Mouse (Mus musculus): Measurements from ENCODE around the gene Atf4. TPM values are rescaled to one million over a fixed set of nuclear protein-coding genes. Genes with fewer than 3 reads are reported as not detected.

The Atf4 gene
- total RNA-seq, 1 experiment: 250 TPM

- in situ Hi-C loops (cut with MboI; ENCODE audit: low sequenced_read_pairs in 2 of 2, unreplicated experiment in 2 of 2): no loop called here
- H3K27ac ChIP-seq (ENCODE audit: insufficient read depth, low read depth, low read length, poor library complexity, severe bottlenecking): no peak overlapping the region
- no peak overlapping the region for H3K9ac ChIP-seq (ENCODE audit: insufficient read depth, low read depth, low read length, poor library complexity, severe bottlenecking)
- TF ChIP-seq ZC3H11A (IDR thresholded peaks at IDR 0.05; ENCODE audit: borderline replicate concordance, low read depth, low read length) (no peak), CHD2 (IDR thresholded peaks at IDR 0.05; ENCODE audit: low read depth, low read length) (no peak), ZNF384 (IDR thresholded peaks at IDR 0.05; ENCODE audit: low read depth, low read length) (no peak), MAFK (IDR thresholded peaks at IDR 0.05; ENCODE audit: insufficient read depth, low read depth, low read length) (no peak), HCFC1 (IDR thresholded peaks at IDR 0.05; ENCODE audit: borderline replicate concordance, insufficient read depth, low read length) (no peak)
- peaks cover 0 to 5% of the 10 kb centered on the region in 2 experiments; a peak in 2 of 4 replicates for H3K4me1 ChIP-seq (ENCODE audit: control insufficient read depth in 2 of 2, insufficient read depth in 2 of 2, low read length in 2 of 2, poor library complexity in 1 of 2)
- H3K9me3 ChIP-seq (ENCODE audit: control insufficient read depth, insufficient read depth, low read depth, low read length): no peaks in the 10 kb centered on the region
- DNase-seq (ENCODE audit: low read depth, low spot score): no peak
- H3K36me3 ChIP-seq (ENCODE audit: control insufficient read depth, insufficient read depth, low read length, poor library complexity, severe bottlenecking): no peaks in the 10 kb centered on the region
- H3K4me3 ChIP-seq (ENCODE audit: insufficient read depth in 1 of 2, low read depth in 1 of 2, low read length in 2 of 2, poor library complexity in 1 of 2, severe bottlenecking in 1 of 2): peak overlapping the region; percentile 60 to 62; a peak in 2 of 4 replicates
Measured at GRCm38 (mm10) chr15:80288036-80288435, 33.1 kb downstream of the Atf4 start.

GRCm38 (mm10) chr15:80289436-80289835 is 34.5 kb downstream of the Atf4 start:
- H3K9ac ChIP-seq (ENCODE audit: insufficient read depth, low read depth, low read length, poor library complexity, severe bottlenecking): no peak overlapping the region; the same call in 1 of the 2 replicates
- peaks cover 0 to 5% of the 10 kb centered on the region in 2 experiments; a peak in 2 of 4 replicates for H3K4me1 ChIP-seq (ENCODE audit: control insufficient read depth in 2 of 2, insufficient read depth in 2 of 2, low read length in 2 of 2, poor library complexity in 1 of 2)
- no peaks in the 10 kb centered on the region for H3K36me3 ChIP-seq (ENCODE audit: control insufficient read depth, insufficient read depth, low read length, poor library complexity, severe bottlenecking)
- peak overlapping the region in 1 of 2 experiments; percentile 41; a peak in 1 of 4 replicates for H3K4me3 ChIP-seq (ENCODE audit: insufficient read depth in 1 of 2, low read depth in 1 of 2, low read length in 2 of 2, poor library complexity in 1 of 2, severe bottlenecking in 1 of 2)
- DNase-seq (ENCODE audit: low read depth, low spot score): peak; percentile 97
- TF ChIP-seq CHD2 (IDR thresholded peaks at IDR 0.05; ENCODE audit: low read depth, low read length): no peak
- TF ChIP-seq ZNF384 (IDR thresholded peaks at IDR 0.05; ENCODE audit: low read depth, low read length): no peak
- TF ChIP-seq ZC3H11A (IDR thresholded peaks at IDR 0.05; ENCODE audit: borderline replicate concordance, low read depth, low read length): peak; percentile 30; the same call in 1 of the 2 replicates
- TF ChIP-seq HCFC1 (IDR thresholded peaks at IDR 0.05; ENCODE audit: borderline replicate concordance, insufficient read depth, low read length): no peak
- no peaks in the 10 kb centered on the region for H3K9me3 ChIP-seq (ENCODE audit: control insufficient read depth, insufficient read depth, low read depth, low read length)
- in situ Hi-C loops (cut with MboI; ENCODE audit: low sequenced_read_pairs in 2 of 2, unreplicated experiment in 2 of 2): no loop called here
- H3K27ac ChIP-seq (ENCODE audit: insufficient read depth, low read depth, low read length, poor library complexity, severe bottlenecking): no peak overlapping the region

- Histone ChIP-seq H3K4me1 (ENCODE audit: control insufficient read depth in 2 of 2, insufficient read depth in 2 of 2, low read length in 2 of 2, poor library complexity in 1 of 2) (no peaks in the 10 kb centered on the region), H3K9ac (ENCODE audit: insufficient read depth, low read depth, low read length, poor library complexity, severe bottlenecking) (no peak overlapping the region), H3K9me3 (ENCODE audit: control insufficient read depth, insufficient read depth, low read depth, low read length) (no peaks in the 10 kb centered on the region), H3K36me3 (ENCODE audit: control insufficient read depth, insufficient read depth, low read length, poor library complexity, severe bottlenecking) (no peaks in the 10 kb centered on the region), H3K27ac (ENCODE audit: insufficient read depth, low read depth, low read length, poor library complexity, severe bottlenecking) (no peak overlapping the region), H3K4me3 (ENCODE audit: insufficient read depth in 1 of 2, low read depth in 1 of 2, low read length in 2 of 2, poor library complexity in 1 of 2, severe bottlenecking in 1 of 2) (no peak overlapping the region)
- in situ Hi-C loops (cut with MboI; ENCODE audit: low sequenced_read_pairs in 2 of 2, unreplicated experiment in 2 of 2): no loop called here
- DNase-seq (ENCODE audit: low read depth, low spot score): no peak
- TF ChIP-seq MAFK (IDR thresholded peaks at IDR 0.05; ENCODE audit: insufficient read depth, low read depth, low read length) (no peak), HCFC1 (IDR thresholded peaks at IDR 0.05; ENCODE audit: borderline replicate concordance, insufficient read depth, low read length) (no peak), ZC3H11A (IDR thresholded peaks at IDR 0.05; ENCODE audit: borderline replicate concordance, low read depth, low read length) (peak; percentile 35; the same call in 1 of the 2 replicates)
Measured at GRCm38 (mm10) chr15:80297146-80297545, 42.2 kb downstream of the Atf4 start.

GRCm38 (mm10) chr15:80303779-80304178 is 48.8 kb downstream of the Atf4 start:
- H3K27ac ChIP-seq (ENCODE audit: insufficient read depth, low read depth, low read length, poor library complexity, severe bottlenecking): no peak overlapping the region
- no peak overlapping the region for H3K4me3 ChIP-seq (ENCODE audit: insufficient read depth in 1 of 2, low read depth in 1 of 2, low read length in 2 of 2, poor library complexity in 1 of 2, severe bottlenecking in 1 of 2)
- no peak for DNase-seq (ENCODE audit: low read depth, low spot score)
- no peaks in the 10 kb centered on the region for H3K36me3 ChIP-seq (ENCODE audit: control insufficient read depth, insufficient read depth, low read length, poor library complexity, severe bottlenecking)
- H3K4me1 ChIP-seq (ENCODE audit: control insufficient read depth in 2 of 2, insufficient read depth in 2 of 2, low read length in 2 of 2, poor library complexity in 1 of 2): no peaks in the 10 kb centered on the region
- H3K9ac ChIP-seq (ENCODE audit: insufficient read depth, low read depth, low read length, poor library complexity, severe bottlenecking): no peak overlapping the region
- no peak for TF ChIP-seq HCFC1 (IDR thresholded peaks at IDR 0.05; ENCODE audit: borderline replicate concordance, insufficient read depth, low read length)
- no peak for TF ChIP-seq CHD2 (IDR thresholded peaks at IDR 0.05; ENCODE audit: low read depth, low read length)
- TF ChIP-seq ZC3H11A (IDR thresholded peaks at IDR 0.05; ENCODE audit: borderline replicate concordance, low read depth, low read length): no peak
- no peak for TF ChIP-seq ZNF384 (IDR thresholded peaks at IDR 0.05; ENCODE audit: low read depth, low read length)
- TF ChIP-seq MAFK (IDR thresholded peaks at IDR 0.05; ENCODE audit: insufficient read depth, low read depth, low read length): no peak
- in situ Hi-C loops (cut with MboI; ENCODE audit: low sequenced_read_pairs in 2 of 2, unreplicated experiment in 2 of 2): no loop called here
- H3K9me3 ChIP-seq (ENCODE audit: control insufficient read depth, insufficient read depth, low read depth, low read length): no peaks in the 10 kb centered on the region

GRCm38 (mm10) chr15:80304188-80304587 is 49.2 kb downstream of the Atf4 start:
- in situ Hi-C loops (cut with MboI; ENCODE audit: low sequenced_read_pairs in 2 of 2, unreplicated experiment in 2 of 2): no loop called here
- H3K36me3 ChIP-seq (ENCODE audit: control insufficient read depth, insufficient read depth, low read length, poor library complexity, severe bottlenecking): no peaks in the 10 kb centered on the region
- TF ChIP-seq ZNF384 (IDR thresholded peaks at IDR 0.05; ENCODE audit: low read depth, low read length) (no peak), MAFK (IDR thresholded peaks at IDR 0.05; ENCODE audit: insufficient read depth, low read depth, low read length) (no peak), ZC3H11A (IDR thresholded peaks at IDR 0.05; ENCODE audit: borderline replicate concordance, low read depth, low read length) (no peak), HCFC1 (IDR thresholded peaks at IDR 0.05; ENCODE audit: borderline replicate concordance, insufficient read depth, low read length) (no peak), CHD2 (IDR thresholded peaks at IDR 0.05; ENCODE audit: low read depth, low read length) (no peak)
- DNase-seq (ENCODE audit: low read depth, low spot score): no peak
- H3K4me3 ChIP-seq (ENCODE audit: insufficient read depth in 1 of 2, low read depth in 1 of 2, low read length in 2 of 2, poor library complexity in 1 of 2, severe bottlenecking in 1 of 2): no peak overlapping the region
- no peaks in the 10 kb centered on the region for H3K4me1 ChIP-seq (ENCODE audit: control insufficient read depth in 2 of 2, insufficient read depth in 2 of 2, low read length in 2 of 2, poor library complexity in 1 of 2)
- no peak overlapping the region for H3K27ac ChIP-seq (ENCODE audit: insufficient read depth, low read depth, low read length, poor library complexity, severe bottlenecking)
- H3K9ac ChIP-seq (ENCODE audit: insufficient read depth, low read depth, low read length, poor library complexity, severe bottlenecking): no peak overlapping the region
- H3K9me3 ChIP-seq (ENCODE audit: control insufficient read depth, insufficient read depth, low read depth, low read length): no peaks in the 10 kb centered on the region
